9 mouse cellular contexts compared by ENCODE assay signal in genomic region chr10:71119120-71119847, GRCm38 (mm10). TPM values are rescaled to one million over a fixed set of nuclear protein-coding genes. Genes with fewer than 3 reads are reported as not detected.
DNase-seq lines count a peak whose midpoint lies in the region; ATAC-seq and TF ChIP-seq lines count a peak whose summit lies in the region.
"Had no signal": no experiment of that assay in that cellular context is flagged by ENCODE, and none has a peak within 500 bp of the region (broad histone marks: within the 10 kb centered on the region; RNA-seq: fewer than 3 reads in every experiment).

No protein-coding gene starts in this region.

- H3K36me3 ChIP-seq in forebrain, postnatal 0 days (ENCODE audit: insufficient read depth), result no peaks in the 10 kb centered on the region
- no peaks in the 10 kb centered on the region for H3K36me3 ChIP-seq in forebrain, embryonic 15.5 days
- H3K36me3 ChIP-seq in lung, embryonic 16.5 days (ENCODE audit: control insufficient read depth, insufficient read depth, low read length), result no peaks in the 10 kb centered on the region
- no peaks in the 10 kb centered on the region for H3K36me3 ChIP-seq in thymus, adult 2 months (ENCODE audit: control insufficient read depth, insufficient read depth, low read length)
- H3K36me3 ChIP-seq: midbrain, embryonic 12.5 days had no signal

- intact Hi-C loops in heart, postnatal 14 days (cut with DNase I), result no loop called here

- H3K4me2 ChIP-seq in forebrain, postnatal 0 days (ENCODE audit: low read depth), result no peak overlapping the region
- no peak overlapping the region for H3K4me2 ChIP-seq in forebrain, embryonic 15.5 days (replicated peaks)
- peak overlapping the region; percentile 19 for H3K4me2 ChIP-seq in lung, embryonic 16.5 days (ENCODE audit: low read depth, low read length)
- H3K4me2 ChIP-seq: midbrain, embryonic 12.5 days had no signal

- no peaks in the 10 kb centered on the region; the same call in 1 of the 2 replicates for H3K4me1 ChIP-seq in forebrain, postnatal 0 days (ENCODE audit: insufficient read depth)
- no peaks in the 10 kb centered on the region for H3K4me1 ChIP-seq in forebrain, embryonic 15.5 days
- peaks cover 34% of the 10 kb centered on the region for H3K4me1 ChIP-seq in lung, embryonic 16.5 days (replicated peaks; ENCODE audit: control insufficient read depth, insufficient read depth, low read length)
- H3K4me1 ChIP-seq in thymus, adult 2 months (replicated peaks; ENCODE audit: control insufficient read depth, insufficient read depth, low read length), result no peaks in the 10 kb centered on the region
- H3K4me1 ChIP-seq: midbrain, embryonic 12.5 days had no signal

- no peak overlapping the region for H3K9ac ChIP-seq in forebrain, postnatal 0 days
- H3K9ac ChIP-seq in forebrain, embryonic 15.5 days (replicated peaks), result no peak overlapping the region
- 0 out of 2 replicates have a peak overlapping the region, but pooled peaks have one; percentile 9 for H3K9ac ChIP-seq in lung, embryonic 16.5 days (ENCODE audit: low read length)
- H3K9ac ChIP-seq: midbrain, embryonic 12.5 days had no signal

- TF ChIP-seq POLR2A in thymus, adult 2 months (IDR thresholded peaks at IDR 0.05; ENCODE audit: control insufficient read depth, extremely low read depth, insufficient read depth, low read length, poor library complexity), result no peak

- ATAC-seq in forebrain, postnatal 0 days, result peak; percentile 27; the same call in 1 of the 2 replicates
- ATAC-seq in forebrain, embryonic 15.5 days (replicated peaks), result no peak
- ATAC-seq in Patski, result peak; percentile 57
- peak; percentile 77 for ATAC-seq in lung, embryonic 16.5 days (ENCODE audit: low read depth)

- no peaks in the 10 kb centered on the region for H3K9me3 ChIP-seq in forebrain, postnatal 0 days (ENCODE audit: low read length)
- no peaks in the 10 kb centered on the region for H3K9me3 ChIP-seq in forebrain, embryonic 15.5 days
- no peaks in the 10 kb centered on the region for H3K9me3 ChIP-seq in lung, embryonic 16.5 days (ENCODE audit: control insufficient read depth, low read length)
- H3K9me3 ChIP-seq: midbrain, embryonic 12.5 days had no signal

- no peak for TF ChIP-seq CTCF in forebrain, postnatal 0 days (IDR thresholded peaks at IDR 0.05; ENCODE audit: low read depth)
- no peak for TF ChIP-seq CTCF in Patski (IDR thresholded peaks at IDR 0.05)
- TF ChIP-seq CTCF in thymus, adult 2 months (IDR thresholded peaks at IDR 0.05; ENCODE audit: borderline replicate concordance, control insufficient read depth, extremely low read depth, insufficient read depth, low read length, poor library complexity), result no peak

- WGBS in forebrain, postnatal 0 days, result 69% methylated on average over 15 of the region's 15 CpGs
- 79% methylated on average over 15 of the region's 15 CpGs for WGBS in forebrain, embryonic 15.5 days
- WGBS in lung, embryonic 16.5 days, result 21% methylated on average over 15 of the region's 15 CpGs
- WGBS in thymus, adult 2 months, result 89% methylated on average over 15 of the region's 15 CpGs

- POLR2A ChIA-PET in Patski (lab: Charles Lee), result interaction anchor here (0.6 kb wide), 1 partner anchor 65 kb away, joined by 6 read pairs; no protein-coding TSS in a partner anchor

- H3K27ac ChIP-seq in forebrain, postnatal 0 days (ENCODE audit: low read depth, low read length), result no peak overlapping the region
- no peak overlapping the region for H3K27ac ChIP-seq in forebrain, embryonic 15.5 days (replicated peaks)
- peak overlapping the region; percentile 93 for H3K27ac ChIP-seq in lung, embryonic 16.5 days (ENCODE audit: low read length)
- H3K27ac ChIP-seq in thymus, adult 2 months (ENCODE audit: control insufficient read depth, insufficient read depth, low read length), result no peak overlapping the region
- H3K27ac ChIP-seq: midbrain, embryonic 12.5 days had no signal

- in situ Hi-C loops in Patski (cut with MboI; ENCODE audit: low pct_unique_long_range_greater_than_20kb), result no loop called here

- CTCF ChIA-PET in Patski (lab: Charles Lee), result interaction anchor here (0.8 to 1.4 kb wide), 3 partner anchors 33 to 90 kb away, joined by 3 read pairs; no protein-coding TSS in a partner anchor

- H3K4me3 ChIP-seq in forebrain, postnatal 0 days (ENCODE audit: low read depth, low read length), result no peak overlapping the region
- H3K4me3 ChIP-seq in forebrain, embryonic 15.5 days, result no peak overlapping the region
- H3K4me3 ChIP-seq in lung, embryonic 16.5 days (ENCODE audit: low read length), result no peak overlapping the region
- no peak overlapping the region for H3K4me3 ChIP-seq in thymus, adult 2 months (ENCODE audit: control insufficient read depth, insufficient read depth, low read length)
- H3K4me3 ChIP-seq: midbrain, embryonic 12.5 days had no signal

- DNase-seq in forebrain, postnatal 0 days, result peak; percentile 21
- no peak for DNase-seq in Patski (ENCODE audit: low read depth, low spot score)
- peak; percentile 27 to 38 for DNase-seq in heart, postnatal 14 days
- no peak for DNase-seq in neural tube, embryonic 10.5 days (ENCODE audit: extremely low spot score, low spot score)
- no peak for DNase-seq in thymus, adult 2 months
- no peak for DNase-seq in layer of hippocampus, postnatal 14 days (ENCODE audit: low spot score in 2 of 2)

- no peaks in the 10 kb centered on the region for H3K27me3 ChIP-seq in forebrain, postnatal 0 days (ENCODE audit: insufficient read depth, low read length)
- H3K27me3 ChIP-seq in forebrain, embryonic 15.5 days, result no peaks in the 10 kb centered on the region
- no peaks in the 10 kb centered on the region for H3K27me3 ChIP-seq in Patski
- H3K27me3 ChIP-seq in lung, embryonic 16.5 days (ENCODE audit: control insufficient read depth, insufficient read depth, low read depth, low read length), result no peaks in the 10 kb centered on the region
- no peaks in the 10 kb centered on the region for H3K27me3 ChIP-seq in thymus, adult 2 months (ENCODE audit: control insufficient read depth, insufficient read depth, low read length)
- H3K27me3 ChIP-seq: midbrain, embryonic 12.5 days had no signal

RNA-seq across cellular contexts. Expression of gene Bicc1, which starts 40.2 kb away (rescaled TPM):
- 3.1 and 5.2 TPM in 2 replicates for total RNA-seq in forebrain, postnatal 0 days (2014; rRNA removed)
- polyA plus RNA-seq in forebrain, postnatal 0 days (2015; fragmentation: Nextera tagmentation; extraction: Ambion mirVana), result 3.4 and 4.6 TPM in 2 replicates
- polyA plus RNA-seq in forebrain, embryonic 15.5 days (2015; fragmentation: Nextera tagmentation; extraction: Ambion mirVana), result 3.0 and 3.7 TPM in 2 replicates
- polyA plus RNA-seq in Patski (2021), result 384 TPM
- total RNA-seq in heart, postnatal 14 days (2021), result 10 to 100 TPM; 22.1 to 27.9 TPM
- 18.7 and 19.1 TPM in 2 replicates for polyA plus RNA-seq in lung, embryonic 16.5 days (2015; fragmentation: Nextera tagmentation; extraction: Ambion mirVana)
- 2.7 and 3.2 TPM in 2 replicates for polyA plus RNA-seq in thymus, adult 2 months (2012; rRNA removed)
- 1 to 10 TPM; 5.0 to 5.7 TPM for total RNA-seq in layer of hippocampus, postnatal 14 days (2021)

Comparison
In these comparisons a context has a peak if more than half of its experiments do, and no peak if none do; other contexts are left out.
1. DNase-seq: peak in forebrain, postnatal 0 days (single experiment) and heart, postnatal 14 days (2 of 2); none in Patski (single experiment), neural tube, embryonic 10.5 days (single experiment), thymus, adult 2 months (single experiment) and layer of hippocampus, postnatal 14 days (0 of 2).
2. RNA of gene Bicc1, which starts 40.2 kb away (polyA plus RNA-seq): 384 TPM in Patski (single experiment); 18.7 to 19.1 TPM in lung, embryonic 16.5 days, 3.4 to 4.6 TPM in forebrain, postnatal 0 days, 3.0 to 3.7 TPM in forebrain, embryonic 15.5 days and 2.7 to 3.2 TPM in thymus, adult 2 months; every median in the first group is over 10 times any median in the second.